Mouse (Mus musculus): Measurements from ENCODE around the gene Tex21. TPM values are rescaled to one million over a fixed set of nuclear protein-coding genes. Genes with fewer than 3 reads are reported as not detected.
"Not testable (repeated sequence)": the region's sequence is repeated elsewhere in the genome, so short reads cannot be mapped to it uniquely, and the experiment has no call there.

Gene Tex21
- total RNA-seq, 2 experiments from 2014 or later: not detected

- DNase-seq (ENCODE audit: low spot score in 2 of 2): no peak
Observed at GRCm38 (mm10) chr12:76261556-76261955, 15.0 kb upstream of the Tex21 start.

- no peak for DNase-seq (ENCODE audit: low spot score in 2 of 2)
Observed at GRCm38 (mm10) chr12:76260673-76261072, 14.1 kb upstream of the Tex21 start.

- DNase-seq (ENCODE audit: low spot score in 2 of 2): no peak
Observed at GRCm38 (mm10) chr12:76256114-76256843, 9.7 kb upstream of the Tex21 start.

- no peak for DNase-seq (ENCODE audit: low spot score in 2 of 2)
Observed at GRCm38 (mm10) chr12:76255499-76255875, 8.9 kb upstream of the Tex21 start.

- DNase-seq (ENCODE audit: low spot score in 2 of 2): peak; percentile 89 to 96
Observed at GRCm38 (mm10) chr12:76254725-76255498, 8.4 kb upstream of the Tex21 start, which contains the start of gene Mthfd1. Gene Mthfd1, plus strand, starts transcription at chr12:76255298.

GRCm38 (mm10) chr12:76253991-76254390, 7.4 kb upstream of the Tex21 start:
- DNase-seq (ENCODE audit: low spot score in 2 of 2): no peak

GRCm38 (mm10) chr12:76253591-76253990, 7.0 kb upstream of the Tex21 start:
- DNase-seq (ENCODE audit: low spot score in 2 of 2): no peak

GRCm38 (mm10) chr12:76253090-76253489, 6.5 kb upstream of the Tex21 start:
- no peak for DNase-seq (ENCODE audit: low spot score in 2 of 2)

GRCm38 (mm10) chr12:76244981-76245380, 1.6 kb downstream of the Tex21 start:
- DNase-seq (ENCODE audit: low spot score in 2 of 2): no peak

GRCm38 (mm10) chr12:76241833-76242232, 4.7 kb downstream of the Tex21 start:
- DNase-seq (ENCODE audit: low spot score in 2 of 2): no peak

- no peak for DNase-seq (ENCODE audit: low spot score in 2 of 2)
Observed at GRCm38 (mm10) chr12:76241084-76241483, 5.5 kb downstream of the Tex21 start.

- DNase-seq (ENCODE audit: low spot score in 2 of 2): no peak
Observed at GRCm38 (mm10) chr12:76240670-76241069, 5.9 kb downstream of the Tex21 start.

- no peak for DNase-seq (ENCODE audit: low spot score in 2 of 2)
Observed at GRCm38 (mm10) chr12:76239839-76240571, 6.5 kb downstream of the Tex21 start.

GRCm38 (mm10) chr12:76239145-76239838, 7.3 kb downstream of the Tex21 start:
- no peak for DNase-seq (ENCODE audit: low spot score in 2 of 2)

- no peak for DNase-seq (ENCODE audit: low spot score in 2 of 2)
Observed at GRCm38 (mm10) chr12:76235253-76235652, 11.3 kb downstream of the Tex21 start.

- DNase-seq (ENCODE audit: low spot score in 2 of 2): no peak
Observed at GRCm38 (mm10) chr12:76230644-76231043, 15.9 kb downstream of the Tex21 start.

GRCm38 (mm10) chr12:76222104-76222503, 24.4 kb downstream of the Tex21 start:
- DNase-seq (ENCODE audit: low spot score in 2 of 2): not testable (repeated sequence)

- no peak for DNase-seq (ENCODE audit: low spot score in 2 of 2)
Observed at GRCm38 (mm10) chr12:76216716-76217115, 29.8 kb downstream of the Tex21 start.

- no peak for DNase-seq (ENCODE audit: low spot score in 2 of 2)
Observed at GRCm38 (mm10) chr12:76215121-76215520, 31.4 kb downstream of the Tex21 start.

GRCm38 (mm10) chr12:76209429-76209974, 37.0 kb downstream of the Tex21 start:
- DNase-seq (ENCODE audit: low spot score in 2 of 2): no peak

- DNase-seq (ENCODE audit: low spot score in 2 of 2): no peak
Observed at GRCm38 (mm10) chr12:76200326-76200725, 46.2 kb downstream of the Tex21 start.

Data from left cerebral cortex, adult 18-20 months (tissue).